Mouse (Mus musculus): Measurements from ENCODE around the gene Mybbp1a. TPM values are rescaled to one million over a fixed set of nuclear protein-coding genes. Genes with fewer than 3 reads are reported as not detected.
A peak's percentile ranks its signal among the peaks of the same experiment; 100 is the strongest.
"Not testable (repeated sequence)": the region's sequence is repeated elsewhere in the genome, so short reads cannot be mapped to it uniquely, and the experiment has no call there.

Mybbp1a gene
- total RNA-seq, 1 experiment from 2014 or later, result 37.7 TPM

DNA sequence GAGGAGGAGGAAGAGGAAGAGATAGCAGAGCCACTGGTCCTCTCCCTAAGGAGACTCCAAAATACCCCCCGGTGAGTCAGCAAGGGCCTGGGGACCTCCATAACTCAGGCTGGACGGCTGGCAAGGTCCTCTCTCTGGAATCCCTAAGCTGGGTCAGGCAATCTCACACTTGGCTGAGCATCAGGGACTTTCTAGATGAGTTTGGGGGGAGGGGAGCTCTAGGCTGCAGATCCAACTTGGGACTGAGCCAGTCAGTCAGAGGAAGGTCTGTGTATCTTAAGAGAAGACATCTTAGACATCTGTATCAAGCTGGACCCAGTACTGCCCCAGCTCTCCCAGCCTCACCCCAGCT, 5.5 kb upstream of the Mybbp1a start:
- ATAC-seq (replicated peaks; ENCODE audit: insufficient number of reproducible peaks, low FRiP score, low TSS enrichment, poor library complexity, severe bottlenecking), result no peak

- no peak for ATAC-seq (replicated peaks; ENCODE audit: insufficient number of reproducible peaks, low FRiP score, low TSS enrichment, poor library complexity, severe bottlenecking)
Measured at GRCm38 (mm10) chr11:72436271-72436670, 4.9 kb upstream of the Mybbp1a start.

DNA sequence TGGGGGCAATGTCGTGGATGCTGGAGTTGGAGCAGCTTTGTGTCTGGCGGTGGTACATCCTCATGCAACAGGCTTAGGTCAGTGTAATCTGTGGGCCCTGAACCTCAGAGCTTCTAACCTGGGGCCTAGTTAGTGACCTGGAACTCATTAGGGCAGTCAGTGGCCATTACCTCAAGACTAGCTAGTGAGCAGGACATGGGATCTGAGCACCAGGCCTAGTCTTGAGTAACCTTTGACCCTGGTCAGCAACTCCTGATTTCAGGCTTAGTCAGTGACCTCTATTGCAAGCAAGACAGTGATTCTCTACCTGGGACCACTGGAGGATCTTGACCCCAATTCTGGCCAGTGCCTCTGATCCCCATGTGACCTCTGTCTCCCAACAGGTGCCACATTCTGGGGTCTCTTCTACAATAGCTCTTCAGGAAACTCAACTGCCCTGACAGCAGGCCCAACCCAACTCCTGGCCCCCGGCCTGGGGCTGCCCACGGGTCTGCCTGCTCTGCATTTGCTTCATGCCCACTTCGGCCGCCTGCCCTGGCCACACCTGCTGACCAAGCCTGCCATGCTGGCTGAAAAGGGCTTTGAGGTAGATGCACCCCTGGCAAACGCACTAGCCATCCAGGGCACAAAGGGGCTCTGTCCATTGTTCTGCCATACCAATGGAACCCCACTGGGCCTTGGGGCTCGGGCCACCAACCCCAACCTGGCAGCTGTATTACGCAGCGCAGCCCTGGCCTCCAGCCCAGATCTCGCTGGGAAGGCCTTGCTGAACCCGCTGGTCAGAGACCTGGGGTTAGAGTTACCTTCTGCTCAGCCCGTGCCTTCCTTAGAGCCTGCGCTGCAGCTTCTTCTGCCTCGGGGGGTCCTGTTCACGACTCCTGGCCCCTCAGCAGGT, 4.2 kb upstream of the Mybbp1a start:
- no peak for ATAC-seq (replicated peaks; ENCODE audit: insufficient number of reproducible peaks, low FRiP score, low TSS enrichment, poor library complexity, severe bottlenecking)

DNA sequence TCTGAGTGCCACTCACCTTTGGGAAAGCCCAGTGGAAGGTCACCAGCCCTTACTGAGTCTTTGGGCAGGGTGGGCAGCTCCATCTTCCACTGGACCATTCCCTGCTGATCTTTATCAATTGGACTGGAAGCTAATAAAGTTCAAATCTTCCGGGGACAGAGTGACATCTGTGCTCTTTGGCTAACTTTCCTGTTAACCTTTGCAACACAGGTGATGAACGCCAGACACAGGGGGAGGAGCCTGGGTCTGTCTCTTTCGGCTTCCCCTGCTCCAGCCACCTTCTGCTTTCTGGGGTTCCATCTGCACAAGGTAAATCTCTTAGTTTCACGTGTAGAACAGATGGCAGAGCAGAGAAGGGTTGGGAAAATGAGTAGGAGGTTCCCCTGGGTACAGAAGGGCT, 2.7 kb upstream of the Mybbp1a start:
- ATAC-seq (replicated peaks; ENCODE audit: insufficient number of reproducible peaks, low FRiP score, low TSS enrichment, poor library complexity, severe bottlenecking), result no peak

GRCm38 (mm10) chr11:72440597-72440964, 574 bp upstream of the Mybbp1a start:
- ATAC-seq (replicated peaks; ENCODE audit: insufficient number of reproducible peaks, low FRiP score, low TSS enrichment, poor library complexity, severe bottlenecking), result not testable (repeated sequence)

- ATAC-seq (replicated peaks; ENCODE audit: insufficient number of reproducible peaks, low FRiP score, low TSS enrichment, poor library complexity, severe bottlenecking), result peak; percentile 36; the same call in 1 of the 2 replicates
Measured at GRCm38 (mm10) chr11:72446311-72447105, 5.4 kb downstream of the Mybbp1a start.

- ATAC-seq (replicated peaks; ENCODE audit: insufficient number of reproducible peaks, low FRiP score, low TSS enrichment, poor library complexity, severe bottlenecking), result no peak
Measured at GRCm38 (mm10) chr11:72447475-72447874, 6.3 kb downstream of the Mybbp1a start.

GRCm38 (mm10) chr11:72452140-72452665, 11.0 kb downstream of the Mybbp1a start:
- no peak for ATAC-seq (replicated peaks; ENCODE audit: insufficient number of reproducible peaks, low FRiP score, low TSS enrichment, poor library complexity, severe bottlenecking)

GRCm38 (mm10) chr11:72453105-72453953, 12.2 kb downstream of the Mybbp1a start:
- no peak for ATAC-seq (replicated peaks; ENCODE audit: insufficient number of reproducible peaks, low FRiP score, low TSS enrichment, poor library complexity, severe bottlenecking)

GRCm38 (mm10) chr11:72455694-72456093, 14.5 kb downstream of the Mybbp1a start:
- ATAC-seq (replicated peaks; ENCODE audit: insufficient number of reproducible peaks, low FRiP score, low TSS enrichment, poor library complexity, severe bottlenecking), result no peak

GRCm38 (mm10) chr11:72457995-72458496, 16.9 kb downstream of the Mybbp1a start:
- ATAC-seq (replicated peaks; ENCODE audit: insufficient number of reproducible peaks, low FRiP score, low TSS enrichment, poor library complexity, severe bottlenecking), result 0 out of 2 replicates have a peak, but pooled peaks have one; percentile 11

- no peak for ATAC-seq (replicated peaks; ENCODE audit: insufficient number of reproducible peaks, low FRiP score, low TSS enrichment, poor library complexity, severe bottlenecking)
Measured at GRCm38 (mm10) chr11:72458502-72458901, 17.3 kb downstream of the Mybbp1a start.

GRCm38 (mm10) chr11:72461500-72461981, 20.4 kb downstream of the Mybbp1a start:
- ATAC-seq (replicated peaks; ENCODE audit: insufficient number of reproducible peaks, low FRiP score, low TSS enrichment, poor library complexity, severe bottlenecking), result no peak; the same call in 1 of the 2 replicates

DNA sequence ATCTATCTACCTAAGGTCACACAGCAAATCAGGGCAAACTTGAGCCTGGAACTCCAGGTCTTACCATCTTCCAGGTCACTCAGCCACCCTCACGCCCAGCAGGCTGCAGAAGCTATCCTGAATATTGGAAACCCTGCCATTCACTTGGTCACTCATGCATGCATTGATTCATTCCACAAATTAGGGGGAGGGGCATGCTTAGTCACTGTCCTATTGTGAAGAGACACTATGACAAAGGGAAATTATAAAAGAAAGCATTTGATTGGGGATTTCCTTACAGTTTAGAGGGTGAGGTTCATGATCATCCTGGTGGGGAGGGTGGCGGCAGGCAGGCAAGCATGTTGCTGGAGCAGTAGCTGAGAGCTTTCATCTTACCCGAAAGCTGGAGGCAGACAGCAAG, 23.7 kb downstream of the Mybbp1a start:
- ATAC-seq (replicated peaks; ENCODE audit: insufficient number of reproducible peaks, low FRiP score, low TSS enrichment, poor library complexity, severe bottlenecking), result no peak

DNA sequence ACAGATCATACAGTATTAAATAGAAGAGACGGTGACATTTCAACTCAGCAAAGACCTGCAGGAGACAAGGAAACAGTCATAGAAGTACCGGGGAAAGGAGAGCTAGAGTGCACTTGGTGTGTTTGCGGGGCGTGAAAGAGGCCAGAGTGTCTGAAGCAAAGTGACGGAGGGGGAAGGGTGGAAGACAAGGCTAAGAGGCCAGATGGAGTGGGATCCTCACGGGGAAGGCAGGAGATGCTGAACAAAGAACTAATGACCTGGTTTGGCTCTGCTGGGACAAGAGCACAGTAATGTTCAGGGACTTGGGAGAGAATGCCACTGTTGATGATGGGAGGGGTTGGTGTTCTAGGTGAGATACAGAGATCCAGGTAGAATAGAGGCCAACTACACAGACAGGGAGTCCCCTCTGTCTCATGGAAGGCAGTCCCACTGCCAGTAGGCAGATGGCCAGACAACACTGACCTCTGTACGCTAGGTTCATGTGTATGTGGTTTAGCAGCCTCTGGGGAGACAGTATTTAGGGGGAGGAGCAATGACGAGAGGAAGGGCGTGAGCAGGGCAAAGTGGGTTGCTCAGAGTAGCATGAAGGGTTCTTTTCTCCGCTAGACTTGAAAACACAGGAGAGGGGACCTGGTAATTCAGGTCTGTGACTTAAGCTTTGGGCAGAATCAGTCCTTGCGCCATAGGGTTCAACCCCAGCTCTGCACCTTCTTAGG, 25.0 kb downstream of the Mybbp1a start:
- peak; percentile 29; the same call in 1 of the 2 replicates for ATAC-seq (replicated peaks; ENCODE audit: insufficient number of reproducible peaks, low FRiP score, low TSS enrichment, poor library complexity, severe bottlenecking)

- ATAC-seq (replicated peaks; ENCODE audit: insufficient number of reproducible peaks, low FRiP score, low TSS enrichment, poor library complexity, severe bottlenecking), result peak; percentile 69
Measured at GRCm38 (mm10) chr11:72466694-72467507, 25.7 kb downstream of the Mybbp1a start.

- ATAC-seq (replicated peaks; ENCODE audit: insufficient number of reproducible peaks, low FRiP score, low TSS enrichment, poor library complexity, severe bottlenecking), result no peak
Measured at GRCm38 (mm10) chr11:72468525-72468924, 27.4 kb downstream of the Mybbp1a start.
